Mouse (Mus musculus) cerebellum, postnatal 25 days (tissue): Measurements from ENCODE around the gene Cap2.

ENCODE experiments used
- DNase-seq, 2 experiments: peaks; one replicate each; pipeline ENCODE4 v3.0.0; 2021; ENCODE audit warnings: mixed read lengths in 2 of 2

Gene Cap2

DNA sequence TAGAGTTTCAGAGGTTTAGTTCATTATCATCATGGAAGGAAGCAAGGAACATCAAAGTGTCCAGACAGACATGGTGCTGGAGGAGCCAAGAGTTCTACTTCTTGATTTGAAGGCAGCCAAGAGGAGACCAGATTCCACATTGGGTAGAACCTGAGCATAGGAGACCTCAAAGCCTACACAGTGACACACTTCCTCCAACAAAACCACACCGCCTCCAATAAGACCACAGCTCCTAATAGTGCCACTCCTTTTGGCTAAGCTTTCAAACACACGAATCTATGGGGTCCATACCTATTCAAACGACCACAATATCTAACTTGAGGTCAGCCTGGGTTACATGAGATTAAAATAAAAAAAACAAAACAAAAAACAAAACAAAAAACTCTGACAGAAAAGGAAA is 25.0 kb downstream of the Cap2 start:
- DNase-seq: no peak

DNA sequence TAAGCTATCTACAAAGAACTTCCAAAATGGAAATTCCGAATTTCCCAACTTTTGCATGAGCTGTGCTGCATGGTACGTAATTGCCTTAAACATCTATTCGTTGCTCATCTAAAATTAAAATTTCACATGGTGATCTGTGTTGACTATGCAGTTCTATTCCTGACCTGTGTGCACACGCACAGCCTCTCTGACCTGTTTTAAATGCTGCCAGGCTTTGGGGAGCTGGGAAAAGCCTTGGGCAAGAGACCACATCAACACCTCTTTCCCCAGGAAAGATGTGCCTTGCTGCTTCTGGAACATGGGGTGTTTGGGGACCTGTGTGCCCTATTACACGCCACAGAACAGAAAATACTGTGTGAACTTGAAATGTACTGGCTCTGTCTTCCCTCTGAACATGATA is 25.7 kb downstream of the Cap2 start:
- no peak for DNase-seq

DNA sequence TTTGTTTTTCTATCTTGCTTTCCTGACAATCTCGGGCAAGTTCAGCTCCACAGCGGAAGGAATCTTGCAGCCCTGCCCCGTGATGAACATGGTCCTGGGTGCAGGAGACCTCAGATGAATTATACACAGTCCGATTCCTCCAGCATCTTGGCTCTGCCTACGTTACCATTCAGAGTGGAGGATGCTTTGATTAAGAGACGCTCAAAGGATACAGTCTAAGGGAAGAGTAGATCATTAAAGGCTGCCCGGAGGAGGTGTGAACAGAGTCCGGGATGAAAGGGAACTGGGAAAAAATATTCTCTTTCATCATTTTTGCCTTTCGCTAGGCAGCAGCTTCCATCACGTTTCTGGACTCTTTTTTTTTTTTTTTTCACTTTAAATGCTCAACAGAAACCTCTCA is 27.4 kb downstream of the Cap2 start:
- DNase-seq: no peak

GRCm38 (mm10) chr13:46530546-46530945 is 28.9 kb downstream of the Cap2 start:
- no peak for DNase-seq

- DNase-seq: no peak
Measured at GRCm38 (mm10) chr13:46531676-46532075, 30.0 kb downstream of the Cap2 start.

DNA sequence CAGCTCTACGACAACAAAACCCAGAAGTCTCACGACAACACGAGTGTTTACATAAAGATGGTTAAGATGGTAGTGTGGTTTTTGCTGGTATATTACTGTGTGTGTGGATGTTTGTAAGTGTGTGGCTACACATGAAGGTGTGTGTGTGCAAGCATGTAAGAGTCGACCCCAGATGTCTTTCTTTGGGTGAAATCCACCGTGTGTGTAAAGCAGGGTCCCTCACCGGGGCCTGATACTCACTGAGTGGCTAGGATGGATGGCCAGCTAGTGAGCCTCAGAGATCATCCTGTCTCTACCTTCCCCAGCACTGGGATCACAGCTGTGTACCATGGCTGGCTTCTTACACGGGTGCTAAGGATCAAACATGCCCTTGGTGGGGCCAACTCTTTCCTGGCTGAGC is 30.6 kb downstream of the Cap2 start:
- DNase-seq: no peak

DNA sequence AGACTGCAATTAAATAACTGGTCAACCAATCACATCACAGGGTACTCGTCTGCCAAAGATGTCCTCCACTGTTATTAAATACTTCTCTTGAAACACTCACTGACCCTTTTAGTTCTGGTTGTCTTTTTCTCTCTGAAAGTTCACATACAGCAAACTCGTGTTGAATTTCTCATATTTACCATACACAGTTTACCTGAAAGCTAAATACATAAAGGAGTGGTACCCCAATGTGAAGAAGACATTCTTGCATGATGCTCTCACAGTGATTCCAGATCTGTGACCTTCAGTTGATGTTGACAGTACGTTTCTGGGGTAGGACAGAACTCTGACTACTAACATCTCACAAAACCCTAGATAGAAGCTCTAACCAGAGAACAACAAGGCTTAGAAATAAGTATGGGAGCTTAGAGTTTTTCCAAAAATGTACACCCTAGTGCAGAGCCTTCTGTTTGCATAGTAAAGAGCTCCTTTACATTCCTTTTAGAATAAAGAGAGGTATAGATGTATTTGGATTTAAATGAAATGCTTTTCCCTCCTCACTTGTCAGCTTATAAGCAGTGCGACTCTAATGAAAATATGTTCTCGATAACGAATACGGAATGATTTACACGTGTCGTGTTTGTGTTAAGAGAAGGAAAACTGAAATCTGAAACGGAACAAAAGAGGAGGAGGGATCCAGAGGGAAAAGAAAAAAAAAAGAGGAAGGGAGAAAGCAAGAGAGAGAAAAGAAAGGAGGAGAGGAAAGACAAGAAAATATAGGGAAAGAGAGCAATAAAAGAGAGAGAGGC is 31.9 kb downstream of the Cap2 start:
- DNase-seq: no peak

GRCm38 (mm10) chr13:46534171-46534968 is 32.7 kb downstream of the Cap2 start:
- DNase-seq: no peak

- no peak for DNase-seq
Measured at GRCm38 (mm10) chr13:46534969-46535785, 33.5 kb downstream of the Cap2 start.

GRCm38 (mm10) chr13:46539284-46539683 is 37.6 kb downstream of the Cap2 start:
- no peak for DNase-seq

DNA sequence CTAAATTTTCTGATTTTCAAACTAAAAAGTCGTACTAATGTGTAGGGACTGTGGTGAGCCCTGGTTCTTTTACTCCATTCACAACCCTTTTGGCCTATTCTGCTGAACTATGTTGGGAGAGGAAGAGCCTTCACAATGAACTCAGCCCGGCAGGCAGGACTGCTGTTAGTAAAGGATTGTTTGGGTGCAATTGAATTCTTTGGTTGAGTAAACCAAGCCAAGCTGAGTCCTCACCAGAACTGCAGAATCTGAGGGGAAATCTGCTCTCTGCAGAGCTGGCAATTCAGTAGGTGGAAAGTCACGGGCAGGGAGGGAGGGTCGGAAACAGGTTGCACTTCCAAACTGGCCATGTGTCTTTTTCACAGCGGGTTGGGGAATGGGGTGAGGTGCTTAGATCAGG is 39.3 kb downstream of the Cap2 start:
- no peak for DNase-seq

GRCm38 (mm10) chr13:46542782-46543181 is 41.1 kb downstream of the Cap2 start:
- DNase-seq: no peak

DNA sequence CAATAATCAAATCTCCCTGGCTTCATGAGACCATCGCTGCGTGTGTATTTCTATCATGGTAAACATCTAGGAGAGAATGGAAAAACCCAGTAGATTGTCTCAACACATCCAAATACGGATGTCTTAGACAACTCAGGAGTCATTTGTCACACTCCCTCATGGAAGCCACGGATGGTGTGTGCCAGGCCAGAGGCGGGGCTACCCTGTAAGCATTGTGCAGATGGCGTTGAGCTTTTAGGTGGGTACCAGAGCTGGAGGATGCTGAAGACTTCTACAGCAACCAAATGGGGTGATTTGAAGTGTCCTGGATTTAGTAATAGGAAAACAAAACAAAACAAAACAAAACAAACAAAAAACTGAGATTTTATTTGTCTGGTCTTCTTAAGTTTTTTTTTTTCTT is 43.0 kb downstream of the Cap2 start:
- DNase-seq: no peak

DNA sequence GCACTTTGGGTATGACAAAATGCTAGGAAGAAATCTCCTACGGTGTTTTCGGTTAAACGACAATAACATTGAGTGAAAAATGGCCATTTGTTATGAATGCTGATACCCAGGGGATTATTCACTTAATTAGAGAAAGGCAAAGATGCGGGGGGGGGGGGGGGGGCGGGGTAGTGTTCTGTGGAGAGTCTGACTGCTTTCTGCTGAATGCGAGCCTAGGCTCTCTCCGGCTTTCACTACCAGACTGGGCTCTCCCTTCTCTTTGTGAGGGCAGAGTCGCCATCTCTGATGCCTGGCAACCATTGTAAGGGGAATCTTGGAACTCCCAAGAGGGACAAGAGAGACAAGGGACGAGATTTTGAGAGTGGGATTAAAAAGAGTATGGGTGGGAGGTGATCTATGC is 43.4 kb downstream of the Cap2 start:
- no peak for DNase-seq

DNA sequence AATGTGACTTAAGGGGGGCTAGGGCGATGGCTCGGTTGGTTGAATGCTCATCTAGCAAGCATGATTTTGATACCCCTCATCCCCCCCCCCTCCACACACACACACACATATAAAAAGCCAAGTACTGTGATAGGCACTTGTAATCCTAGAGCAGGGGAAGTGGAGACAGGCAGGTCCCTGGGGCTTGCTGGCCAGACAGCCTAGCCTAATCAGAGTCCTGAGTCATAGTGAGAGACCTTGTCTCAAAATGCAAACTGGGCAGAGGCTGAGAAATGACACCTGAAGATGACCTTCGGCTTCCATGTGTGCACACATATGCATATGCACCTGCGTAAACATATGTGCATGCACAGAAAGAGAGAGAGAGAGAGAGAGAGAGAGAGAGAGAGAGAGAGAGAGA is 45.2 kb downstream of the Cap2 start:
- no peak for DNase-seq

DNA sequence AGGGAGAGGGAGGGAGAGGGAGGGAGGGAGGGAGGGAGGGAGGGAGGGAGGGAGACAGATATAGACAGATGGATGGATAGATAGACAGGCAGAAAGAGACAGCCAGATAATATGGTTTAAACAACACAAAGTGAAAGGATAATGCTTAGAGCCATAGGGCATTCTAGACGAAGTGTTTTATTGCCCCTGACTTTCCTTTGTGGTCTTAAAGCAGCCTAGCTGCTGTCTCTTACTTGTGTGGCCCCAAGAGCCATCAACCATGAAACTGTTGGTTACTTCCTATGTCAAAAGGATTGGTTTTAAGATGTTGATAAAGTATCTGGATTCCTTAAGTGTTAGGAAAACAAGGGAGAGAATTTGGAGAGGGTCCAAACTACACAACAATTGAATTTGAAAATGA is 45.6 kb downstream of the Cap2 start:
- DNase-seq: no peak

- DNase-seq: no peak
Measured at GRCm38 (mm10) chr13:46548132-46548531, 46.5 kb downstream of the Cap2 start.

DNA sequence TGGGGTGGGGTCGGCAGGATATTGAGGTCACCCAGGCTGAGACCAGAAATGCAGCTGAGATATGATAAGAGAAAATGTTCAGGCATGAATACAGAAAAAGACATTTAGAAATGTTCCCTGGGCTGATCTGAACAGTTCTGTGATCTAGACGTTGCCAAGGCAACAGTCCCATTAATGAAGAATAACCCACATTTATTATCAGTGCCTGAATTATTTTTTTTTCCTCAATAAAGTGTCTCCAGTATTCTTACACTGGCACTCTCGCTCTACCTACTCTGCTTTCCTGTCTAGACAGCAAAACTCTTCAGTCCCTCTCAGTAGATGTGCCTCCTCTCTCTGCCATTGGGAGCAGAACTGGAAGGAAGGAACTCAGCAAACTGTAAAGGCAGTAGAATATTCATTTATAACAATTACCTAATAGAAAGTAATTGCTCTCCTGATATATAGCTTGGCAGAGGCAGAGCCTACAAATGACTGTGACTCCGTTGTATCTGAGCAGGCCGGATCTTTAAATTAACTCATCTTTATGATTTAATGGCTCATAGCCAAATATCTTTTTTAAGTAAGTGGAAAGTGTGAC is 47.0 kb downstream of the Cap2 start:
- DNase-seq: no peak

GRCm38 (mm10) chr13:46550627-46551026 is 49.0 kb downstream of the Cap2 start:
- DNase-seq: no peak

- no peak for DNase-seq
Measured at GRCm38 (mm10) chr13:46554736-46555135, 53.1 kb downstream of the Cap2 start.

DNA sequence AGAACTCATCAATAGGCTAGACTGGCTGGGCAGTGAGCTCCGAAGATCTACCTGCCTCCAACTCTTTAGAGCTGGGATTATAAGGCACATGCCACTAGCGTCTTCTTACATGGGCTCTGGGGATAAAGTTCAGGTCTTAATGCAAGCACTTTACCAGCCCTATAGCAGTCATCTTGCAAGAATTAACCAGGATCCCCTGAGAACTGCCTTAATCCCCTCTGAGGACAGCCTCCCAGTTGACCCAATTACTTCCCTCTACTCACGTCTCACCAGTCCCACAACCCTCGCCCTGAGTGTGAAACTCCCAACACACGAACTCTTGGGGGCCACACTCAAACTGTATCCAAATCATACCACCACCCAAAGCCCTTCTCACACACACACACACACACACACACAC is 64.3 kb downstream of the Cap2 start:
- no peak for DNase-seq

DNA sequence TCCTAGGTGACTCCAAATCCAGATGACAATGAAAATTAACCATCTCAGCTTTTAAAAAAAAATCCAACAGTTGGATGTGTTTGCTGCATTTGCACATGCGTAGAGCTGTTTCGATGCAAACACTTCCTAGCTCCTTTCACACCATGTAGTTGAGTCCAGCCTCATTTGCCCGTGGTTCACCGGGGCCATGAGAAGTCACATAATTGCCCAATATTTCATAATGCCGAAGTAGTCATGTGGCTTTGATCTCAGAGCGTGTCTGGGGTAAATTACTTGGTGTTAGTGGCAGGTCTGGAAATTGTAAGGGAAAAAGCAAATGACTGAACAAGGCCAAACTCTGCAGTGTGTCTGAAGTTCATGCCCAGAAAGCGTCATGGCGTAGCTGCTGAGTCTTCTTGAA is 67.8 kb downstream of the Cap2 start:
- no peak for DNase-seq

DNA sequence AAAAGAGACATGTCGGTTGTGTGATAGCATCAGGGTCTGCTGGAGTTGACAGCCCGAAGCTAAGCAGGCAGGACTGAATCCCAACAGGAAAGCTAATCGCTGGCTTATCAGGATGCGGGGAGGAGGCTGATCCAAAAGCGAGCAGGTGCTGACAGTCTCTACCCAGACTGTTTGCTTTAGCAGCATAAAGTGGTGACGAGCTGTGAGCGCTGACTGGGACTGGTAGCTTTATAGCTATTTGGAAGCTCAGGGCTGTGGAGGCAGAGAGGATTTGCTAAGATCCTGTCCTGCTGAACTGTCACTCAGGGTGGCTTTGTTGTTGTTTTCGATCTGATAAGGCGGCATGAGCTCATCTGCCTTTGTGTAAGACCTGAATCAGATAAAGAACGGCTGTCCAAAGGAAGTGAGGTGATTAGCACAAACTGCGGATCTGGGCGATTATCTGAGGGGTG is 69.5 kb downstream of the Cap2 start:
- peak; percentile 61 to 66 for DNase-seq
